Mouse (Mus musculus) hindlimb bud, embryonic 11.5 days (tissue): ENCODE measurements around the gene Piezo1.

Experiments used
- DNase-seq: peaks from one replicate; pipeline ENCODE4 v3.0.0-alpha.2; 2012; ENCODE audit warnings: low read depth, low spot score; ENCODE audit errors: extremely low spot score

Gene Piezo1

GRCm38 (mm10) chr8:122571153-122571552 is 20.0 kb upstream of the Piezo1 start:
- no peak for DNase-seq

- no peak for DNase-seq
Observed at GRCm38 (mm10) chr8:122569996-122570395, 18.9 kb upstream of the Piezo1 start.

GRCm38 (mm10) chr8:122569329-122569728 is 18.2 kb upstream of the Piezo1 start:
- DNase-seq: no peak

GRCm38 (mm10) chr8:122568881-122569309 is 17.8 kb upstream of the Piezo1 start:
- no peak for DNase-seq

- DNase-seq: no peak
Observed at GRCm38 (mm10) chr8:122568109-122568504, 17.0 kb upstream of the Piezo1 start.

GRCm38 (mm10) chr8:122567361-122568108 is 16.4 kb upstream of the Piezo1 start, which contains the start of gene Cdt1:
TSS of gene Cdt1 (plus strand) at chr8:122568015.
- peak; percentile 89 for DNase-seq

- no peak for DNase-seq
Observed at GRCm38 (mm10) chr8:122566766-122567165, 15.6 kb upstream of the Piezo1 start.

- DNase-seq: no peak
Observed at GRCm38 (mm10) chr8:122564363-122565352, 13.5 kb upstream of the Piezo1 start.

- DNase-seq: no peak
Observed at GRCm38 (mm10) chr8:122561199-122561598, 10.1 kb upstream of the Piezo1 start.

- DNase-seq: no peak
Observed at GRCm38 (mm10) chr8:122558671-122559349, 7.7 kb upstream of the Piezo1 start.

- no peak for DNase-seq
Observed at GRCm38 (mm10) chr8:122557248-122558038, 6.3 kb upstream of the Piezo1 start.

GRCm38 (mm10) chr8:122556030-122557009 is 5.2 kb upstream of the Piezo1 start:
- no peak for DNase-seq

- no peak for DNase-seq
Observed at GRCm38 (mm10) chr8:122554786-122555185, 3.7 kb upstream of the Piezo1 start.

- DNase-seq: no peak
Observed at GRCm38 (mm10) chr8:122550995-122551264, 199 bp downstream of the Piezo1 start.

- DNase-seq: no peak
Observed at GRCm38 (mm10) chr8:122550234-122550994, 715 bp downstream of the Piezo1 start.

- DNase-seq: no peak
Observed at GRCm38 (mm10) chr8:122548891-122549439, 2.2 kb downstream of the Piezo1 start.

GRCm38 (mm10) chr8:122548331-122548730 is 2.8 kb downstream of the Piezo1 start:
- no peak for DNase-seq

GRCm38 (mm10) chr8:122547815-122548214 is 3.3 kb downstream of the Piezo1 start:
- no peak for DNase-seq
